Mouse (Mus musculus) hindbrain, postnatal 0 days (tissue): ENCODE results near the gene Pde6c. TPM values are rescaled to one million over a fixed set of nuclear protein-coding genes. Genes with fewer than 3 reads are reported as not detected.

ENCODE experiments used
- ATAC-seq: fragments of 200-750 bp; cut with Nextera tagmentation; 2 replicates; pipeline ENCODE4 v1.8.0; 2017; ENCODE audit warnings: mild to moderate bottlenecking, moderate TSS enrichment, moderate library complexity
- DNase-seq: peaks from one replicate; pipeline ENCODE4 v3.0.0-alpha.2; 2015; ENCODE audit warnings: low spot score
- H3K27ac ChIP-seq: fragments of 300-500 bp; sonication (generic); 2 replicates; pipeline ENCODE4 v1.5.1; 2014; ENCODE audit warnings: mild to moderate bottlenecking
- H3K27me3 ChIP-seq: fragments of 300-500 bp; sonication (generic); 2 replicates; pipeline ENCODE4 v1.6.1; 2014; ENCODE audit warnings: low read length, mixed read lengths; ENCODE audit not compliant: insufficient read depth
- H3K36me3 ChIP-seq: fragments of 300-500 bp; sonication (generic); 2 replicates; pipeline ENCODE4 v1.6.1; 2014; ENCODE audit warnings: low read length, mixed read lengths; ENCODE audit not compliant: insufficient read depth
- H3K4me1 ChIP-seq: fragments of 300-500 bp; sonication (generic); 2 replicates; pipeline ENCODE4 v1.6.1; 2014; ENCODE audit warnings: antibody characterized with exemption, low read length, mixed read lengths; ENCODE audit not compliant: insufficient read depth
- H3K4me2 ChIP-seq: fragments of 300-500 bp; sonication (generic); 2 replicates; pipeline ENCODE4 v1.6.1; 2014; ENCODE audit warnings: low read depth, mild to moderate bottlenecking, low read length, moderate library complexity, mixed read lengths
- H3K4me3 ChIP-seq: fragments of 300-500 bp; sonication (generic); 2 replicates; pipeline ENCODE4 v1.5.1; 2014; ENCODE audit warnings: low read length
- H3K9ac ChIP-seq: fragments of 300-500 bp; sonication (generic); replicated peaks from 2 replicates; pipeline ENCODE4 v1.6.1; 2014; ENCODE audit warnings: mild to moderate bottlenecking, low read length, moderate library complexity, mixed read lengths
- H3K9me3 ChIP-seq: fragments of 300-500 bp; sonication (generic); 2 replicates; pipeline ENCODE4 v1.6.1; 2016; ENCODE audit warnings: low read length, mixed read lengths
- CTCF ChIP-seq: IDR thresholded peaks from 2 replicates; pipeline ENCODE4 v1.5.1; 2016; ENCODE audit warnings: antibody characterized with exemption, control low read depth, low read depth
- WGBS: fragments of 180-500 bp; shearing (Covaris S2); extraction: QIAGEN DNeasy Blood & Tissue Kit; methylation state at CpG from one replicate; pipeline ENCODE4 v1.1.7; 2014; 5-methylcytosine and 5-hydroxymethylcytosine counted together
- polyA plus RNA-seq: library from polyadenylated mRNA; unstranded; fragments of >200 nt; fragmentation: Nextera tagmentation; extraction: Ambion mirVana; gene quantifications from 2 replicates; pipeline ENCODE4 v1.2.1, GENCODE M21; 2015
- total RNA-seq: library from RNA; depleted of rRNA; stranded (reverse); fragments of >200 nt; gene quantifications from 2 replicates; pipeline ENCODE4 v1.2.3, GENCODE M21; 2014

Gene Pde6c
- total and polyA plus RNA-seq, 2 experiments from 2014 or later = 0.46 TPM; not detected in 1

DNA sequence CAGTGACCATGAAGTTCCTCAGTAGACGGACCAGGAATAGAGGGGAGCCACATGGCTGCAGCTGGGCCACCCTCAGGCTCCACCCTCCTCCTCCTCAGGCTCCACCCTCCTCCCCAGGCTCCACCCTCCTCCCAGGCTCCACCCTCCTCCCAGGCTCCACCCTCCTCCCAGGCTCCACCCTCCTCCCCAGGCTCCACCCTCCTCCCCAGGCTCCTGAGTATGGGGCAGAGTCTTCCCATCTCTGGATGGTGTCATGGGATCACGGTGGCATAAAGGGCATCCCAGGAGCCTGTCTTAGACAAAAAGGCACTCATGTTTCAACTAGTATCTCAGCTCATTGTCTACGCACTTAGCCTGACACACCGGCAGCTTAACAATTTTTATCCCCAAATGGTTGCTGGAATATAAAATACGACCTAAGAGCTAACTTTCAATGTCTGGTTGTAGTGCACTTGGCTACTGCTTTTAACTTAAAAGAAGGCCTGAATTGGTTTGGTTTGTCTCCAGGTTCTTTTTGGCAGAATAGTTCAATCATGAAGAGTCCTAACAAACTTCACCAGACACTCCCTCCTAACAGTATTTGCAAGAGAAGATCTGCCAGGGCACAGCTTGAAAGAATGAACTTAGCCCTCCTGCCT lies 12.3 kb upstream of the Pde6c start:
- no peak overlapping the region for H3K4me2 ChIP-seq
- H3K27ac ChIP-seq = no peak overlapping the region
- no peaks in the 10 kb centered on the region for H3K9me3 ChIP-seq
- H3K9ac ChIP-seq = no peak overlapping the region
- no peak overlapping the region for H3K4me3 ChIP-seq
- H3K4me1 ChIP-seq = no peaks in the 10 kb centered on the region
- H3K27me3 ChIP-seq = 0 out of 2 replicates have a peak, but pooled peaks cover 3% of the 10 kb centered on the region
- ATAC-seq (no peak), DNase-seq (no peak)
- WGBS = 81% methylated on average over 5 of the region's 5 CpGs
- no peak for TF ChIP-seq CTCF
- no peaks in the 10 kb centered on the region for H3K36me3 ChIP-seq

GRCm38 (mm10) chr19:38123921-38124320 lies 8.7 kb upstream of the Pde6c start:
- H3K4me1 ChIP-seq = no peaks in the 10 kb centered on the region
- no peak overlapping the region for H3K27ac ChIP-seq
- DNase-seq (no peak), ATAC-seq (no peak)
- no peak overlapping the region for H3K9ac ChIP-seq
- H3K36me3 ChIP-seq = no peaks in the 10 kb centered on the region
- peak overlapping the region; percentile 59 for H3K4me3 ChIP-seq
- peak overlapping the region; percentile 84 for H3K4me2 ChIP-seq
- H3K27me3 ChIP-seq = 0 out of 2 replicates have a peak, but pooled peaks cover 3% of the 10 kb centered on the region
- TF ChIP-seq CTCF = no peak
- WGBS = 26% methylated on average over 9 of the region's 9 CpGs
- H3K9me3 ChIP-seq = no peaks in the 10 kb centered on the region

DNA sequence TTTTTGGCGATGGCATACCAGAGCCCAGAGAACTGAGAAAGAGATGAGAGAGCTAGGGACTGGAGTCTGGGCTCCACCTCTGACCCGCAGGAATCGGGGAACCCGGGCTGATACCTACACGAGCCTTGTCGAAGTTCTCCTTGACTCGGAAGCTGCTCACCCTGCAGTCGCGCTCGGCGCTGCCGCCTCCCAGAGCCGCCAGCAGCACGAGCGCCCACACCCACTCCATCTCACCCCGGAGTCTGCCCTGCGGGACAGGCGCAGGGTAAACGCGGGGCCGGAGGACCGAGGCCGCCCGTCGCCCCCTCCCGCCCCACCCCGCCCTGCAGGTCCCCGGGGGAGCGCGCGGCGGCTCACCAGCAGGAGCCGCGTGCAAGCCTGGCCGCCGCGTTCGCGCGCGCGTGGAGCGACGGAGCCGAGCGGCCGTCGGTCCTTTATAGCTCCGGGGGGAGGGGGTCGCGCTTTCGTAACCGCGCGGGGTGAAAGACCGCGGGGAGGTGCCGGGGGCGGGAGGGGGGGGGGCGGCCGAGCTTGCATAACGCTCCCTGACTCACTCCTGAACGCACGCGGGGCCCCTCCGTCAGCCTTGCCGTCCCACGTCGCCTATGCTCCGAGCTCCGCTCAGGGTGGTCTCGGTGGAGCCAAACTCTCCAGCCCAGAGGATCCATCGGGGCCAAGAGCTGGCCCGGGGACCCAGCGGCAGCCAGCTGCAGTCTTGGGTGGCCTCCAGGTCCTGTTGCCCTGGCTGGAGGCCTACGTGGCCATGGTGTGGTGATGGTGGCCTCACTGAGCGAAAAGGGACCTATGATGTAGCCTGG lies 8.0 kb upstream of the Pde6c start:
- 0 out of 2 replicates have a peak, but pooled peaks cover 3% of the 10 kb centered on the region for H3K27me3 ChIP-seq
- H3K4me1 ChIP-seq = no peaks in the 10 kb centered on the region
- H3K36me3 ChIP-seq = no peaks in the 10 kb centered on the region
- H3K9me3 ChIP-seq = no peaks in the 10 kb centered on the region
- H3K27ac ChIP-seq = no peak overlapping the region
- no peak for TF ChIP-seq CTCF
- DNase-seq = peak; percentile 30
- peak; percentile 77 for ATAC-seq
- WGBS = 1% methylated on average over 55 of the region's 77 CpGs
- H3K4me3 ChIP-seq = peak overlapping the region; percentile 59
- H3K9ac ChIP-seq = peak overlapping the region; percentile 46
- H3K4me2 ChIP-seq = peak overlapping the region; percentile 84

GRCm38 (mm10) chr19:38125219-38125610 lies 7.4 kb upstream of the Pde6c start, which contains the start of gene Rbp4:
Rbp4 (minus strand) TSS chr19:38125281.
- no peak for TF ChIP-seq CTCF
- 0 out of 2 replicates have a peak, but pooled peaks cover 3% of the 10 kb centered on the region for H3K27me3 ChIP-seq
- H3K9me3 ChIP-seq = no peaks in the 10 kb centered on the region
- H3K27ac ChIP-seq = no peak within 1 kb of the TSS
- H3K36me3 ChIP-seq = no peaks in the 10 kb centered on the region
- DNase-seq (no peak), ATAC-seq (no peak)
- H3K4me2 ChIP-seq = peak within 1 kb of the TSS; percentile 84
- 74% methylated on average over 6 of the region's 6 CpGs for WGBS
- H3K9ac ChIP-seq = peak within 1 kb of the TSS; percentile 46
- peak within 1 kb of the TSS; percentile 59 for H3K4me3 ChIP-seq
- no peaks in the 10 kb centered on the region for H3K4me1 ChIP-seq

GRCm38 (mm10) chr19:38126656-38127055 lies 5.9 kb upstream of the Pde6c start:
- DNase-seq (no peak), ATAC-seq (no peak)
- Histone ChIP-seq H3K4me1 (no peaks in the 10 kb centered on the region), H3K4me2 (no peak overlapping the region), H3K36me3 (no peaks in the 10 kb centered on the region), H3K9ac (no peak overlapping the region), H3K27me3 (0 out of 2 replicates have a peak, but pooled peaks cover 3% of the 10 kb centered on the region), H3K9me3 (no peaks in the 10 kb centered on the region), H3K27ac (no peak overlapping the region), H3K4me3 (no peak overlapping the region)
- TF ChIP-seq CTCF = no peak
- WGBS = 69% methylated on average over 8 of the region's 8 CpGs

DNA sequence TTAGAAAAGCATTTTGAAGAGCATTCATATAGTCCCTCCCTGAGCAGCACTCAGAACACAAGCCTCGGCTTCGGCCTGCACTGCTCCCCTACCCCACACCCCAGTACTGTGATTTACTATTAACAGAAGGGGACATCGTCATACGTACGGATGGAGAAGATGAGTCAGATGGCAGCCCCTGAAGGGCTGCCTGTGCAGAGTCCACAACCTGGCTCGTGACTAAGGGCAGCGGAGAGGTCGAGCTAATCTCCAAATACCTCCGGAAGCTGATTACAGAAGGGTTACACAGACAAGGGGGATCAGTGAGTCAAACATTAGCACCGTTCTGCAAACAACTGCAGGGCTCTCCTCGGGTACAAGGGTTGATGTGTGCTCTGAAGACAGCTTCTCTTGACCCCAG lies 1.4 kb downstream of the Pde6c start:
- no peak for ATAC-seq
- Histone ChIP-seq H3K27ac (no peak overlapping the region), H3K9me3 (no peaks in the 10 kb centered on the region), H3K4me1 (no peaks in the 10 kb centered on the region), H3K27me3 (no peaks in the 10 kb centered on the region), H3K9ac (no peak overlapping the region), H3K4me2 (no peak overlapping the region), H3K36me3 (no peaks in the 10 kb centered on the region), H3K4me3 (no peak overlapping the region)
- no peak for TF ChIP-seq CTCF
- DNase-seq = no peak
- WGBS = 77% methylated on average over 11 of the region's 11 CpGs
